8 mouse cellular contexts compared by ENCODE assay signal in the genomic region with DNA sequence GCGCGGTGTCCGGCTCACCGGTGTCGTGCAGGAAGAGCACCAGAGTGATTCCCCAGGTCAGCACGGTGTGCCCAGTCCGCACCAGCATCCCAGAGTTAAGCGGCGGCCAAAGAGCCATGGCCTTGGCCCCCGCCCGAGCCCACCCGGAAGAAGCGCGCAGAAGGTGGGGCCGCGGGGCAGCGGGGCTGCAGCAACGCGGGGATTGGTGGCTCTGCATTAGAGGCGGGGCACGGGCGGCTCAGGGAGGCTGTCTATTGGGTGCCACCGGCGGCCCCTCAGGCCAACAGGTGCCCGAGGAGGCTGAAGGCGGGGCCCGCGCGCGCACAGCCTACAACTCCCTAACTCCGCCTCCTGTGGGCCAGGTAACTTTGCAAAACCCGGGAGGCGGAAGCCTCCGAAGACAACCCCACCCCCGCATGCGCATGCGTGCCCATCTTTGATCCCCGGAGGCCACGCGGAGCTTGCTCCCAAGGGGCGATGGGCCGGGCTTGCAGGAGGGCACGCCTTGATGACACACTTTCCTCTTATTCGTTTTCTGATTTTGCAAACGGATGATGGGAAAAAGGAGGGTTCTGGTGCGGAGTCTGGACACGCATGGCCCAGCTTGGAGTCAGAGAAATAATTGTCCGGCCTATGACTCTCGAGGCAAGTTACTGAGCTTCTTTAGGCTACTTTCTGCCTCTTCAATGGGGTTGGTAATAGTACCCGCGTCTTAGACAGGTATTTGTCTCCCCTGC. TPM values are rescaled to one million over a fixed set of nuclear protein-coding genes. Genes with fewer than 3 reads are reported as not detected.
DNase-seq lines count a peak whose midpoint lies in the region; ATAC-seq lines count a peak whose summit lies in the region.

A gene (minus strand): TSS at position 178 of the 737 bp plus-strand sequence.

- WGBS in hindbrain, embryonic 12.5 days = under 1% methylated on average over 50 of the region's 51 CpGs

- peak within 1 kb of the TSS; percentile 76 for H3K4me2 ChIP-seq in hindbrain, embryonic 12.5 days (replicated peaks)

- H3K36me3 ChIP-seq in hindbrain, embryonic 12.5 days = peaks cover 34% of the 10 kb centered on the region

- H3K4me1 ChIP-seq in hindbrain, embryonic 12.5 days = peaks cover 18% of the 10 kb centered on the region

- peak; percentile 96 for DNase-seq in NIH3T3 (ENCODE audit: low read depth)
- peak; percentile 94 to 96 for DNase-seq in cerebellum, postnatal 10 days
- DNase-seq in frontal cortex, postnatal 10 days (ENCODE audit: low spot score in 2 of 2) = peak; percentile 92 to 93
- DNase-seq in layer of hippocampus, postnatal 14 days (ENCODE audit: low spot score in 2 of 2) = peak; percentile 91 to 94
- peak; percentile 94 for DNase-seq in lung, postnatal 14 days
- DNase-seq in retina, adult 2 months (ENCODE audit: low read depth, low spot score) = peak; percentile 85
- peak; percentile 97 to 100 for DNase-seq in thymus, postnatal 36 days

- ATAC-seq in hindbrain, embryonic 12.5 days (ENCODE audit: low FRiP score) = peak; percentile 92

- H3K4me3 ChIP-seq in hindbrain, embryonic 12.5 days = peak within 1 kb of the TSS; percentile 58

- 0 out of 2 replicates have a peak within 1 kb of the TSS, but pooled peaks have one; percentile 40 for H3K27ac ChIP-seq in hindbrain, embryonic 12.5 days

- H3K9ac ChIP-seq in hindbrain, embryonic 12.5 days = peak within 1 kb of the TSS; percentile 71

- no peaks in the 10 kb centered on the region for H3K27me3 ChIP-seq in hindbrain, embryonic 12.5 days

- H3K9me3 ChIP-seq in hindbrain, embryonic 12.5 days (replicated peaks) = no peaks in the 10 kb centered on the region

RNA-seq across cellular contexts. Expression of the gene that starts here (rescaled TPM):
- 23.7 and 25.5 TPM in 2 replicates for polyA plus RNA-seq in hindbrain, embryonic 12.5 days (2016; fragmentation: Nextera tagmentation; extraction: Ambion mirVana)
- total RNA-seq in layer of hippocampus, postnatal 14 days (2021) = 10 to 100 TPM; 14.7 TPM

Comparison
In these comparisons a context has a peak if more than half of its experiments do, and no peak if none do; other contexts are left out.
1. Peak in every context shown above with its lines: DNase-seq, ATAC-seq, H3K4me3 ChIP-seq and H3K27ac ChIP-seq.